Mouse (Mus musculus): ENCODE measurements around the gene Tspan12. TPM values are rescaled to one million over a fixed set of nuclear protein-coding genes. Genes with fewer than 3 reads are reported as not detected.

Gene Tspan12
- total and polyA plus RNA-seq, 3 experiments, result not detected

DNA sequence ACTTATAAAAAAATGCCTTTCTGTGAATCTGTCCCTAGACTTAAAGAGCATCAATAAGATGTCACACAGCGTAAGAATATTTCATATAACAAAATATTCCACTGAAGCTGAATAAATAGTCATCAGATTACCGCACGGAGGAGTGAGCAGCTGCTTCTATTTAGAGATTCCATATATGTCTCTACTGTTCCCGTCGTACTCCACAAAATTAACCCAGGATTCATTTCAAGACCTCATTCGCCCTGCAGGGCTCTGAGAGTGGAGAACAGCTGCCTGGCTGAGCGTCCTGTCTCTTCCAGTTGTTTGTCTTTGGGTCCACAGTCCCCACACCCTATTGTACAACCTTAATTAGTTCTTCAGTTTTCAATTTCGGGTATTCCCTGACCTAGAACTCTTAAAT is 11.9 kb upstream of the Tspan12 start:
- Histone ChIP-seq H3K27ac (ENCODE audit: control insufficient read depth, low read depth, low read length) (no peak overlapping the region), H3K9me3 (replicated peaks; ENCODE audit: insufficient read depth, low read length) (no peaks in the 10 kb centered on the region), H3K27me3 (ENCODE audit: control insufficient read depth in 1 of 2, insufficient read depth in 2 of 2, low read length in 2 of 2) (peaks cover 0 to 2% of the 10 kb centered on the region in 2 experiments; a peak in 2 of 4 replicates), H3K4me3 (ENCODE audit: control insufficient read depth in 1 of 2, insufficient read depth in 1 of 2, low read depth in 2 of 2, low read length in 2 of 2) (no peak overlapping the region), H3K36me3 (ENCODE audit: control insufficient read depth in 1 of 2, insufficient read depth in 2 of 2, low read length in 2 of 2) (no peaks in the 10 kb centered on the region), H3K79me2 (ENCODE audit: control insufficient read depth, insufficient read depth, low read length, poor library complexity) (no peaks in the 10 kb centered on the region), H3K4me1 (ENCODE audit: control insufficient read depth in 1 of 2, insufficient read depth in 2 of 2, low read length in 2 of 2) (no peaks in the 10 kb centered on the region), H3K9ac (ENCODE audit: control insufficient read depth, low read depth, low read length, poor library complexity, severe bottlenecking) (no peak overlapping the region)
- no peak for TF ChIP-seq MAZ (IDR thresholded peaks at IDR 0.05; ENCODE audit: low read depth, low read length)
- no peak for TF ChIP-seq ZKSCAN1 (IDR thresholded peaks at IDR 0.05; ENCODE audit: low read depth, low read length)
- no peak for TF ChIP-seq NELFE (IDR thresholded peaks at IDR 0.05; ENCODE audit: low read depth, low read length)
- no peak for TF ChIP-seq GATA1 (IDR thresholded peaks at IDR 0.05; ENCODE audit: low read depth, low read length)
- TF ChIP-seq MEF2A (IDR thresholded peaks at IDR 0.05; ENCODE audit: extremely low read depth, insufficient replicate concordance, low read depth, low read length, poor library complexity, severe bottlenecking), result no peak
- no peak for TF ChIP-seq MXI1 (IDR thresholded peaks at IDR 0.05; ENCODE audit: low read depth, low read length)
- no peak for TF ChIP-seq MYB (IDR thresholded peaks at IDR 0.05; ENCODE audit: low read depth, low read length)
- no peak for TF ChIP-seq USF1 (IDR thresholded peaks at IDR 0.05; ENCODE audit: low read depth, low read length)
- TF ChIP-seq USF2 (IDR thresholded peaks at IDR 0.05; ENCODE audit: borderline replicate concordance in 1 of 2, insufficient read depth in 1 of 2, low read depth in 1 of 2, low read length in 2 of 2), result no peak
- no peak for DNase-seq (ENCODE audit: low read depth, low spot score)

DNA sequence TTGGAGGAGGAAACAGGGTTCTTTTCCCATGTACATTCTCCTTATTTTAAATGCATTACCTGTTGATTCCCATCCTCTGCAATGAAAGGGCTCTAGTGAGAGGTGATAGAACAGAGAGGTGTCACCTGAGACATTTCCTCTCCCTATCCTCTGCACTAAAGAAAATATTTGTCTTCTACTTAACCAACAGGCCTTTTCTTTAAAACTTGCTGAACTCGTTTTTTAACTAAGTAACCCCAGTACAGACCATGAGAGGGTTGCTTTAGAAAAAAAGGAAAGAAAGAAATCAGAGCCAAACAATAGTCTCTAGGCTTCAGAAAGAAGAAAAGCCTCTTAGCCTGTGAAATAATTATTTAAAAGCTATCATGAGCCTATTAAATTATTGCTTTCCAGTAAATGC is 11.2 kb upstream of the Tspan12 start:
- TF ChIP-seq GATA1 (IDR thresholded peaks at IDR 0.05; ENCODE audit: low read depth, low read length) (no peak), GABPA (IDR thresholded peaks at IDR 0.05; ENCODE audit: low read depth, low read length) (no peak), JUND (IDR thresholded peaks at IDR 0.05; ENCODE audit: low read depth, low read length) (no peak), POLR2AphosphoS2 (IDR thresholded peaks at IDR 0.05; ENCODE audit: low read length) (no peak), CHD1 (IDR thresholded peaks at IDR 0.05; ENCODE audit: low read depth, low read length) (no peak)
- H3K27me3 ChIP-seq (ENCODE audit: control insufficient read depth in 1 of 2, insufficient read depth in 2 of 2, low read length in 2 of 2), result peaks cover 0 to 2% of the 10 kb centered on the region in 2 experiments; a peak in 2 of 4 replicates
- H3K79me2 ChIP-seq (ENCODE audit: control insufficient read depth, insufficient read depth, low read length, poor library complexity), result no peaks in the 10 kb centered on the region
- no peaks in the 10 kb centered on the region for H3K4me1 ChIP-seq (ENCODE audit: control insufficient read depth in 1 of 2, insufficient read depth in 2 of 2, low read length in 2 of 2)
- H3K9ac ChIP-seq (ENCODE audit: control insufficient read depth, low read depth, low read length, poor library complexity, severe bottlenecking), result no peak overlapping the region
- no peak overlapping the region for H3K4me3 ChIP-seq (ENCODE audit: control insufficient read depth in 1 of 2, insufficient read depth in 1 of 2, low read depth in 2 of 2, low read length in 2 of 2)
- H3K27ac ChIP-seq (ENCODE audit: control insufficient read depth, low read depth, low read length), result no peak overlapping the region
- no peaks in the 10 kb centered on the region for H3K9me3 ChIP-seq (replicated peaks; ENCODE audit: insufficient read depth, low read length)
- no peaks in the 10 kb centered on the region for H3K36me3 ChIP-seq (ENCODE audit: control insufficient read depth in 1 of 2, insufficient read depth in 2 of 2, low read length in 2 of 2)
- no peak for DNase-seq (ENCODE audit: low read depth, low spot score)

- no peak overlapping the region for H3K9ac ChIP-seq (ENCODE audit: control insufficient read depth, low read depth, low read length, poor library complexity, severe bottlenecking)
- TF ChIP-seq TBP (IDR thresholded peaks at IDR 0.05; ENCODE audit: low read depth, low read length) (no peak), ETS1 (IDR thresholded peaks at IDR 0.05; ENCODE audit: low read depth, low read length) (no peak), NRF1 (IDR thresholded peaks at IDR 0.05; ENCODE audit: insufficient read depth, low read depth, low read length, poor library complexity, severe bottlenecking) (no peak), CHD1 (IDR thresholded peaks at IDR 0.05; ENCODE audit: low read depth, low read length) (no peak), NELFE (IDR thresholded peaks at IDR 0.05; ENCODE audit: low read depth, low read length) (no peak)
- no peak for DNase-seq (ENCODE audit: low read depth, low spot score)
These were observed 9.0 kb upstream of the Tspan12 start for GRCm38 (mm10) chr6:21861316-21861715.

More at GRCm38 (mm10) chr6:21861316-21861715, 9.0 kb upstream of the Tspan12 start:
- Histone ChIP-seq H3K4me3 (ENCODE audit: control insufficient read depth in 1 of 2, insufficient read depth in 1 of 2, low read depth in 2 of 2, low read length in 2 of 2) (no peak overlapping the region), H3K79me2 (ENCODE audit: control insufficient read depth, insufficient read depth, low read length, poor library complexity) (no peaks in the 10 kb centered on the region), H3K9me3 (replicated peaks; ENCODE audit: insufficient read depth, low read length) (no peaks in the 10 kb centered on the region), H3K27ac (ENCODE audit: control insufficient read depth, low read depth, low read length) (no peak overlapping the region), H3K27me3 (ENCODE audit: control insufficient read depth in 1 of 2, insufficient read depth in 2 of 2, low read length in 2 of 2) (peaks cover 0 to 2% of the 10 kb centered on the region in 2 experiments; a peak in 2 of 4 replicates), H3K36me3 (ENCODE audit: control insufficient read depth in 1 of 2, insufficient read depth in 2 of 2, low read length in 2 of 2) (no peaks in the 10 kb centered on the region), H3K4me1 (ENCODE audit: control insufficient read depth in 1 of 2, insufficient read depth in 2 of 2, low read length in 2 of 2) (no peaks in the 10 kb centered on the region)
